Mouse (Mus musculus): Measurements from ENCODE around the gene Lman1l.

The Lman1l gene

GRCm38 (mm10) chr9:57620674-57621073 lies at the start of gene Lman1l:
Gene Lman1l, minus strand, starts transcription at chr9:57620774.
- no peak for DNase-seq (ENCODE audit: low read depth, low spot score)

GRCm38 (mm10) chr9:57669566-57669965 lies 49.0 kb upstream of the Lman1l start:
- no peak for DNase-seq (ENCODE audit: low read depth, low spot score)

- DNase-seq (ENCODE audit: low read depth, low spot score), result no peak
Observed at GRCm38 (mm10) chr9:57668277-57668676, 47.7 kb upstream of the Lman1l start.

- DNase-seq (ENCODE audit: low read depth, low spot score), result no peak
Observed at GRCm38 (mm10) chr9:57667817-57668216, 47.2 kb upstream of the Lman1l start.

- no peak for DNase-seq (ENCODE audit: low read depth, low spot score)
Observed at GRCm38 (mm10) chr9:57667136-57667535, 46.6 kb upstream of the Lman1l start.

- no peak for DNase-seq (ENCODE audit: low read depth, low spot score)
Observed at GRCm38 (mm10) chr9:57666536-57666935, 46.0 kb upstream of the Lman1l start.

- DNase-seq (ENCODE audit: low read depth, low spot score), result no peak
Observed at GRCm38 (mm10) chr9:57664616-57665015, 44.0 kb upstream of the Lman1l start.

GRCm38 (mm10) chr9:57661552-57661951 lies 41.0 kb upstream of the Lman1l start:
- DNase-seq (ENCODE audit: low read depth, low spot score), result no peak

- no peak for DNase-seq (ENCODE audit: low read depth, low spot score)
Observed at GRCm38 (mm10) chr9:57660501-57660900, 39.9 kb upstream of the Lman1l start.

- DNase-seq (ENCODE audit: low read depth, low spot score), result peak; percentile 67
Observed at GRCm38 (mm10) chr9:57659774-57660173, 39.2 kb upstream of the Lman1l start.

GRCm38 (mm10) chr9:57658970-57659369 lies 38.4 kb upstream of the Lman1l start:
- DNase-seq (ENCODE audit: low read depth, low spot score), result no peak

GRCm38 (mm10) chr9:57657843-57658242 lies 37.3 kb upstream of the Lman1l start:
- DNase-seq (ENCODE audit: low read depth, low spot score), result no peak

GRCm38 (mm10) chr9:57656631-57657350 lies 36.2 kb upstream of the Lman1l start:
- DNase-seq (ENCODE audit: low read depth, low spot score), result no peak

- DNase-seq (ENCODE audit: low read depth, low spot score), result peak; percentile 87
Observed at GRCm38 (mm10) chr9:57655749-57656148, 35.2 kb upstream of the Lman1l start.

GRCm38 (mm10) chr9:57654966-57655365 lies 34.4 kb upstream of the Lman1l start:
- DNase-seq (ENCODE audit: low read depth, low spot score), result no peak

GRCm38 (mm10) chr9:57653283-57653682 lies 32.7 kb upstream of the Lman1l start, which contains the start of gene Csk:
Gene Csk, minus strand, starts transcription at chr9:57653631.
- no peak for DNase-seq (ENCODE audit: low read depth, low spot score)

GRCm38 (mm10) chr9:57652855-57653254 lies 32.3 kb upstream of the Lman1l start:
- DNase-seq (ENCODE audit: low read depth, low spot score), result no peak

GRCm38 (mm10) chr9:57652351-57652750 lies 31.8 kb upstream of the Lman1l start:
- DNase-seq (ENCODE audit: low read depth, low spot score), result no peak

GRCm38 (mm10) chr9:57650786-57651311 lies 30.3 kb upstream of the Lman1l start:
- DNase-seq (ENCODE audit: low read depth, low spot score), result no peak

- DNase-seq (ENCODE audit: low read depth, low spot score), result no peak
Observed at GRCm38 (mm10) chr9:57650130-57650785, 29.7 kb upstream of the Lman1l start.

GRCm38 (mm10) chr9:57647286-57648108 lies 26.9 kb upstream of the Lman1l start:
- DNase-seq (ENCODE audit: low read depth, low spot score), result no peak

- no peak for DNase-seq (ENCODE audit: low read depth, low spot score)
Observed at GRCm38 (mm10) chr9:57646551-57647103, 26.1 kb upstream of the Lman1l start.
